Mouse (Mus musculus): ENCODE measurements around the gene Rgl3. TPM values are rescaled to one million over a fixed set of nuclear protein-coding genes. Genes with fewer than 3 reads are reported as not detected.
A peak's percentile ranks its signal among the peaks of the same experiment; 100 is the strongest.

The Rgl3 gene
- total RNA-seq, 2 experiments from 2014 or later = 0.21 to 0.22 TPM

DNA sequence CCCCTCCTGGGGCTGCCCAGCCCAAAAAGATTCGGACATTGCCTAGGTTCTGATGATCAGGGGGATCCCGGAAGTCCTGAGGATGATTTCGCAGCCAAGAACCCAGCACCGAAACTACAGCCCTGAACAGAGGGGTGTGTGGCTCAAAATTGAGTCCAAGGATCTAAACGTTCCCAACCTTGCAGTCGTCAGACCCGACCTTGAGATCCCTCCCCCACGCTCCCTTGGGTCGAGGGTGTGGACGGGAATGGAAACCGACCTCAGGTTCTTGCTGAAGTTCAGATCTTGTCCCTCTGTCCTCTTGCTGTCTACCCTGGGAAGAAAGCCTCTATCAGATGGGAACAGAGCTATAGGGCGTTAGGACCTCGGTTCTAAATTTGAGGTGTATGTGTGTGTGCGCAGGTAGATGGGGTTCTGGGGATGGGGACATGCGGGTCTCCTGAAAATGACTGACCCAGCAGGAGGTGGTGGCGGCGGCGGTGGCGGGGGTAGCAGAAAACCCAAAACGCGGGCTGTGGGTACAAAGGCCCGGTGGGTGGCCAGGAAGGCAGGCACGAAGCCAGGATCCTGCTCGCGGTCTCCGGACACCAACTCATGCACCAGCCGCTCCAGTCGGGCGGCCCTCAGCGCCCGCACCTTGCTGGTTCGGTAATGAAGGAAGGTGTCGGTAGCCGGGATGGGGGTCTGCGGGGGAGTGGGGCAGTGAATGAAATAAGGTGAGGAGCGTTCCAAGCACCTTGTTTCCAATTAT, 1.5 kb downstream of the Rgl3 start:
- no peak for DNase-seq (ENCODE audit: low spot score in 2 of 2)

DNA sequence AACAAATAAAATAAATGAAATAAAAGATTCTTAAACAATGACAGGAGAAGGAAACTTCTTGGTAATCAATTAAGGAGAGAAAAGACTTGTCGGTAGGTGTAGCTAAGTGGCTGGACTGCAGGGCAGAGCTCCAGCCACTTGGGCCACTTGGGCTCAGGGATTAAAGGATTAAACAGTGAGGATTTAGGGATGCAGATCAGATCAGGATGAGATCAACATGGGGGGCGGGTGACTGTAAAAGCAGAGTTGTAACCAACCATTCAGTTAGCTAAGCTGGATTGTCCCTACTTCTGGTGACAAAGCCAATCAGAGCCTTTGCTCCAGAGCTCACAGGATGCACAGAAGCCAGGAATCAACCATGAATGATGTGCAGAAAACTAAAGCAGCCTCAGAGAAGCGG, 5.3 kb downstream of the Rgl3 start:
- DNase-seq (ENCODE audit: low spot score in 2 of 2) = no peak

DNA sequence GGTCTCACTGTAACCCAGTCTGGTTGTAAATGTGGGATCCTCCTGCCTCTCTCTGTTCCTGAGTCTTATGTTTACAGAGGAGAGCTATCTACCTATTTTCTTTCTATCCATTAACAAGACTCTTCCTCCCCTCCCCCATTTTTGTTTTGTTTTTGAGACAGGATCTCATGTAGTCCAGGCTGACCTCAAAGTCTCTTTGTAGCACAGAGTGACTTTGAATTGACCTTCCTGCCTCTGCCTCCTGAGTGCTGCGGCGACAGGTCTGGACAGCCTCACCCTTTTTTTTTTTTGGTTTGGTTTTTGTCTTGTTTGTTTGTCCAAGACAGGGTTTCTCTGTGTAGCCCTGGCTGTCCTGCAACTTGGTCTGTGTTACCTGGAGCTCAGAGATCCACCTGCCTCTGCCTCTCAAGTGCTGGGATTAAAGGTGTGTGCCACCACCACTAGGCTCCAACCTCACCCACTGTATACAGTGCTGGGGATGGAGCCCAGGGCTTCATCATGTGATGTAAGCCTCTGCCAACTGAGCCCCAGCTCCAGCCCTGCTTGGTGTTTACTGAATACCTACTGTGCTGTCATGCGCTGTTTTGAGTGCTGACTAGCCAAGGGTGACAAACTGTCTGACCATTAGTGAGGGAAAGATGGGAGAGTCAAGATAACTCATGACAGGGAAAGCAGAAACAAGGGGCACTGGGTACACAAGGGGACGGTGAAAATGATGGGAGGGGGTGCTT, 10.7 kb downstream of the Rgl3 start:
- DNase-seq (ENCODE audit: low spot score in 2 of 2) = no peak

DNA sequence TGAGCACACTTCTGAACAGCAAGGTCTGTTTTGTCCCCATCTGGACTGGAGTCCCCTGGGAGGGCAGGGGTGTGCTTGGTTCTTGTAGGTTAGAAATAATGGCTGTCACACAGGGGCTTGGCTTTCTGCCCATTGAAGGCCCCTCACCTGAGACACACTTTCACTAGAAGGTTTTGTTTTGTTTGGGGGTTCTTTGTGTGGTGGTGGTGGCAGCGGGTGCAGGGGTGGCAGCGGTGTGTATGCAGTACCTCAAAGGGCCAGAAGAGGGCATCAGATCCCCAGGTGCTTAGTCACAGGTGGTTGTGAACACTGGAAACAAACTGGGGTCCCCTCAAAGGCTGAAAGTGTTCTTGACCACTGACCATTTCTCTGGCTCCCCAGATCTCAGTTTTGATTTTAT, 11.3 kb downstream of the Rgl3 start:
- no peak for DNase-seq (ENCODE audit: low spot score in 2 of 2)

DNA sequence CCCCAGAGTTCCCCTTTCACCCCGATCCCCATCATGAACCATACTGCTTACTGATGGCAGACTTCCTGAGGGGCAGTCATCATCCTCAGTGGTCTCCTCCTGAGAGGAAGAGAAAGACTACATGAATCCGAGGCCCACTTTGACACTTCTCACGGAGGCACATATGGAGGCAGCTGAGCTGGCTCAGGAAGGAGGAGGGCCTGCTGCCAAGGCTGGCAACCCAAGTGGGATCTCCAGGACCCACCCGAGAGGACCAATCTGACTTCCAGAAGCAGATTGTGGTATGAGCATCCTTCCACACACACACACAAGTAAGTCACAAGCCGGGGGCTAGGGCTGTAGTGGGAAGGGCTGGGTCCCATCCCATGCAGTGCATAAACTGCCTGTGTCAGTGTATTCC, 11.9 kb downstream of the Rgl3 start:
- DNase-seq (ENCODE audit: low spot score in 2 of 2) = no peak

DNA sequence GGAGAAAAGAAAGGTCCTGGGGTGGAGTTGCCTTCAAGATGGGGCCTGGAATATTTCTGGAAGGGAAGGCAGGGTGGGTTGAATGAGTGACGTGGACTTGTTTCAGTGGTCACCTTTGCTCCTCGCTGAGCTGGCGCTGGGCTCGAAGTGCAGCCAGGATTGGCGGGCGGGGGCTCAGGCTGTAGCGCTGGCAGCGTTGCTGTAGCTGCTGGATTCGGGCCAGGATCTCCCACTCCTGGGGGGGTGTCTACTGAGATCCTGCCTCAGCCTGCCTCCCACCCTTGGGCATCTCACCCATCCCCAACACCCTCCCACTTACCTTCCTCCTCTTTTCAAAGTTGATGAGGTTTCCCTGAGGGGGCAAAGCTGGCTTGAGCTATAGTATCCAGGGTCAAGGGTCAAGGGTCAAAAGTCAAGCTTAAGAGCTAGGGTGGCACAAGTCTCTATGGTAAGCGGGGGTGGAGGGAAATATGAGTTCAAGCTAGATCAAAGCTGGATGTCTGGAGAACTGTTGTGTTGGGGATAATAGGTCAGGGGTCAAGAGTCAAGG, 12.5 kb downstream of the Rgl3 start:
- DNase-seq (ENCODE audit: low spot score in 2 of 2) = no peak

DNA sequence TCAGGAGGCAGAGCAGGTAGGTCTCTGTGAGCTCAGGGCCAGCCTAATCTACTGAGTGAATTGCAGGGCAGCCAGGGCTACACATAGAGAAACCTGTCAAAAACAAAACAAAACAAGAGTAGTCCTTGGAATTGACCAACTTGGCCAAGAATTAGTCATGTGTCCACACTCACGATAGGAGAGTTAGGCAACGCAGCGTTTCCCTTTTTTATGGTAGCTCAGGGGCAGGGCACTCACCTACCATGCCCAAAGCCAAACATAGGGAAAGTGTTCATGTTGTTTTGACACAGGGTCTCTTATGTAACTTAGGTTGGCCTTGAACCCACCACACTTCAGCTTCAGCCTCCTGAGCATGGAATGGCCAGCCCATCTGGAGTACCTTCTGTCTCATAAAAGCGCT, 19.9 kb downstream of the Rgl3 start:
- DNase-seq (ENCODE audit: low spot score in 2 of 2) = no peak

DNA sequence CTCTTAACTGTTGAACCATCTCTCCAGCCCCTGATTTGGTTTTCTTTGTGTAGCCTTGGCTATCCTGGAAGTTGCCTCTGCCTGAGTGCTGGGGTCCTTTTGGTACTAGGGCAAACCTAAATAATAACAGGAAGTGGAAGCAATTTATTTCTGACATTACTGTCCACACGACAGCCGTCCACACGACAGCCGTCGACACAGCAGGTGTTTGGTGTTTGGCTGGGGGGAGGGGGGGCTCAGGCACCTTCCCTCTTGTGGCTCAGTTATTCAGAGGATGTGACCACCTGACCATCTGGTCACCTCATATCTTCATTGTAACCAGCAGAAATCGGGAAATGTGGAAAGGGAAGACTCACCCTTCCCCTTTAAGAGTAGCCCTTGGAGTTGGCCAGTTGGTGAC, 20.4 kb downstream of the Rgl3 start:
- no peak for DNase-seq (ENCODE audit: low spot score in 2 of 2)

DNA sequence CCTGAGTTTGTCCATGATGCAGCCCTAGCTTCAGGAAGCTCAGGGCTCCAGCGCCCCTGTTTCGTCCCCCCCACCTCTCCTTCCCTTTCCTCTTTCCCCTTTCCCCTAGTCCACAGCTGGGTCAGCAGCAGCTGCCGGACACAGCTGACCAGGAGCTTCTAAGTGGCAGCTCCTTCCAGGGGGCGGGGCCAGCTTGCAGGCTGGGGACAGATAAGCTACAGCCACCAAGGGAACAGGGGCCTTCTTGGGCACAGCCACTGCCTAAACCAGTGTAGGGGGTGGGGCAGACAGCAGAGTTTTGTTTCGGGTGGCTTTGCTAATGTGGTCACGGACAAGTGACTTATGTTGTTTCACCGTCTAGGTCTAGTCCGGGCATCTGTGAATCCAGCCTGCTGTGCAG, 25.8 kb downstream of the Rgl3 start, which contains the start of gene Epor:
Gene Epor (minus strand): TSS at position 90 of the 400 bp plus-strand sequence.
- peak in 1 of 2 experiments; percentile 79 for DNase-seq (ENCODE audit: low spot score in 2 of 2)

DNA sequence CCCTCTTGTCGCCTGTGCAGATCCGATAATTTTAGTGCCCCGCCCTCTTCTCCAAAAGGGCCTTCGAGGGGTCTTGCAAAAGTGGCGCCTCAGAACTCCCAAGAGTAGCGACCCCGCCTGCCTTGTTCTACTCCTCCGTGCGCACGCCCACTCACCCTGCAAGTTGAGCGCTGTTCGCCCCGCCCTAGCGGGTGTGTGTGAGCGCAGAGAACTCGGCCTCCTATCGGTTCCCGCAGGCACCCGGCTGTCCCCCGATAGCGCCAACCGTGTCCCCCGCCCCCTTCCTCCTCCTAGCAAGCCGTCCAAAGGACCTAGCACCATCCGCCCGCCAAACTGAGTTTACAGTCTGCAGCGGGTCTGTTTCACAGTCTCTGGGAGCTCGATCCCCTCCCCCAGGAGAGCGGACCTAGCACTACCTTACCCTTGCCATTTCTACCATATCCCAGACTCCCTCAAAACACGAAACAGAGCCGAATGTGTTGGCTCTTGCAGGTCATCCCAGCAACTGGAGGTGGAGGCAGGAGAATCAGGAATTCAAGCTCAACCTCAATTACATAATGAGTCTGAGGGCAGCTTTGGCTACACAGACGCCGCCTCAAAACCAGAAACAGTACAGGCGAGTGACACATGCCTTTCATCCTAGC, 26.7 kb downstream of the Rgl3 start:
- peak in 1 of 2 experiments; percentile 72 for DNase-seq (ENCODE audit: low spot score in 2 of 2)

DNA sequence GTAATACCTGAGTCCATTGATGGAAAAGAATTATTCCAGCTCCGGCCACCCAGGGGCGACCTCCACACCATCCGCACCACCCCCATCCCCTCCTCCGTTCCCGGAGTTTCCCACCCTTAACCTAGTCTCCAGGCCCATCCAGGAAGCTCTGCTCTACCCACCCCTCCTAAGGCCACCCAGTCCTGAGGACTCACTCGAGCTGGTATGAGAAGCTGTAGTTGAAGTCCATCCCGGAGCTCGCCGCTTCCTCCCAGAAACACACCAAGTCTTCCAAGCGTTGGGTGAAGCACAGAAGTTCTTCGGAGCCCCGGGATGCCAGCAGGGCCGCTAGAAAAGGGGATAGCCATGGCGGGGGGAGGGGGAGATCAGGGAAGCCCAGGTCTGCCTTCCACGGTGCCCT, 27.2 kb downstream of the Rgl3 start:
- no peak for DNase-seq (ENCODE audit: low spot score in 2 of 2)

DNA sequence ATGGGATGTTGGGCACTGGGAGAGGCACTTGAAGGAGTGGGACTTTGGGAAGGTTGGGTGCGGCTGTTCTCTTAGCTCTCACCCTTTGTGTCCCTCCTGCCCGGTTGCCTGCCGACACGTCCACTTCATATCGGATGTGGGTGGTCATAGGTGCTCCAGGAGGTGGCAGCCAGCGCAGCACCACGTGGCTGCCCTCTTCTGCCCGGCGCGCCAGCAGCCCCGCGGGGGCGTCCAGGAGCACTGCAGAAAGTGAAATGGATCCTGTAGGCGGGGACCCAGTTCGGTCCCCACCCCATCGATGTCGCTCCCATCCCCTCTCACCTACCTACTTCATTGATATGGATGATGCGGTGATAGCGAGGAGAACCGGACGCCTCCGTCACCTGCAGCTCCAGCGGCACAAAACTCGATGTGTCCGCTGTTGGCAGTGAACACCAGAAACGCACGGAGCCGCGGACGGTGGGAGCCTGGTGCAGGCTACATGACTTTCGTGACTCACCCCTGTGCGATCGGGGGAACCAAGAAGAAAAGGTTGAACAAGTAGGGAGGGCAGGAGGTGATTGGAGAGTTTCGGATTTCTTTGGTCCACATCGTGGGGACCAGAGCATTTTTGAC, 27.8 kb downstream of the Rgl3 start:
- no peak for DNase-seq (ENCODE audit: low spot score in 2 of 2)

DNA sequence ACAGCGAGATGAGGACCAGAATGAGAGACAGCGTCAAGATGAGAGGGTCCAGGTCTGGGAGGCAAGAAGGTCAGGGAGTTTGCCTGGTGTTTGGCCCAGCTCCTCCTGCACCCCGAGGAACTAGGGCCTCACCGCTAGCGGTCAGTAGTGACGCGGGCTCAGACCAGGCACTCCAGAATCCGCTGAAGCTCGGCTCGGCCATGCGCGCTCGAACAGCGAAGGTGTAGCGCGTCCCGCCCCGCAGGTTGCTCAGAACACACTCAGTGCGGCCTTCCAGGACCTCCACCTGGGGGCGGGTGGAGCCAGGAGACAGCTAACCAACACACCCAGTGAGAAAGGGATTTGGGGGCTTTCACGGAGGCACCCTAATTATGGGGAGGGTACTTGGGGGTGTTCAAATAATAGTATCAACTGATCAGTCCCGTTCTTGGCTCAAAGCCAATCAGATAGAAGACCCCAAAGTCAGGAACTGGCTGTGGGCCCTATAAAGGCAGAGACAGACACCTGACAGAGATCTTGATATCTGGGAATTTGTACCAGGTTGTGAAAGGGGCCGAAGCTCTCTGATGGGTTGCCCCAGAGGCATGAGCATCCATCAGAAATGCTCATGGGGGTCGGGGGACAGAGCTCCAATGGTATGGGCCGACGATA, 28.6 kb downstream of the Rgl3 start:
- peak in 1 of 2 experiments; percentile 26 for DNase-seq (ENCODE audit: low spot score in 2 of 2)

DNA sequence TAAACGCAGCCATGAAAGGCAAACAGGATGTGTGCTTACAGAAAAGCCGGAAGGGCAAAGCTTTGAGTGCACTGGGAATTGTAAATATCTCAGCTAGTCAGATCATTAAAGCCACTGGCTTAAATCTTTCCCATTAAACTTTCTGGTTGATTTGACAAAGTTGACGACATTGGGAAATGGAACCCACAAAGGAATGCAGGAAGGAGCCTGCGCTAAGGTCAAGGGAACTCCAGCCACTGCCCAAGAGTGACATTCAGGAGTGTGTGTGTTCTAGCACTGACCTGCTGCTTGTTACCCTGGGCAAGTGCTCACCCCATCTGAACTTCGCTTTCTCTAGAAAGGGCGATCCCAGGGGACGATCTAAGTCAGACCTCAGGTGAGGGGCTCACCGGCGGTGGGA, 29.1 kb downstream of the Rgl3 start:
- no peak for DNase-seq (ENCODE audit: low spot score in 2 of 2)

DNA sequence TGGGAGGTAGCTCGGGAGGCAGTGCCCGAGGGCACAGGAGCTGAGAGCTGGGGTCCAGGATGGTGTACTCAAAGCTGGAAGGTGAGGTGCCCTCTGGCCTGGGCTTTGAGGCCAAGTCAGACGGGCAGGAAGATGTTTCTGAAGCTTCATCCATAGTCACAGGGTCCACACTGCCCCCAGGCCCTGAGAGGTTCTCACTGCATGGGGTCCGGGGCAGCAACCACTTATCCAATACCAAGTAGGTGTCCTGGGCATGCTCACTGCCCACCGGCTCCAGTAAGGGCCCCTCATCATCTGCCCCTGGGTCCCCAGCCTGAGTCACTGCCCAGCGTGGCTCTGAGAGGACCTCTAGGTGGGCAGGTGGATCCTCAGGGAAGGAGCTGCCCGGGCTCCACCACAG, 30.0 kb downstream of the Rgl3 start:
- DNase-seq (ENCODE audit: low spot score in 2 of 2) = no peak

DNA sequence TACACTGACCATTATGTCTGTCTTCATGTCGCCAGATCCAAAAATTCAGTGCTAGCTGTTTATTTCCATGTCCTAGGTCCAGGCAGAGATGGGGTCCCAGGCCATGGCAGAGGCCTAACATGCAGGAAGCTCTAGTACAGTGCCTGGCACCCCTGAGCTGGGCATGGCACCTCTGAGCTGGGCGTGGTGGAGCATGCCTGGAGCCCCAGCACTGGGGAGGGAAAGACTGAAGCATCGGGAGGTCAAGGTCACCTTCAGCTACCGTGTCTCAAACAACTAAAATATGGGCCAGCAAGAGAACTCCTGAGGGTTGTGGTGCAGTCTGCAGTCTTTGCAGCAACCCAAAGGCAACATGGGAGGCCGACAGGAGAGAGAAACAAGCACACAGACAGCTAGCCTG, 30.9 kb downstream of the Rgl3 start:
- no peak for DNase-seq (ENCODE audit: low spot score in 2 of 2)

DNA sequence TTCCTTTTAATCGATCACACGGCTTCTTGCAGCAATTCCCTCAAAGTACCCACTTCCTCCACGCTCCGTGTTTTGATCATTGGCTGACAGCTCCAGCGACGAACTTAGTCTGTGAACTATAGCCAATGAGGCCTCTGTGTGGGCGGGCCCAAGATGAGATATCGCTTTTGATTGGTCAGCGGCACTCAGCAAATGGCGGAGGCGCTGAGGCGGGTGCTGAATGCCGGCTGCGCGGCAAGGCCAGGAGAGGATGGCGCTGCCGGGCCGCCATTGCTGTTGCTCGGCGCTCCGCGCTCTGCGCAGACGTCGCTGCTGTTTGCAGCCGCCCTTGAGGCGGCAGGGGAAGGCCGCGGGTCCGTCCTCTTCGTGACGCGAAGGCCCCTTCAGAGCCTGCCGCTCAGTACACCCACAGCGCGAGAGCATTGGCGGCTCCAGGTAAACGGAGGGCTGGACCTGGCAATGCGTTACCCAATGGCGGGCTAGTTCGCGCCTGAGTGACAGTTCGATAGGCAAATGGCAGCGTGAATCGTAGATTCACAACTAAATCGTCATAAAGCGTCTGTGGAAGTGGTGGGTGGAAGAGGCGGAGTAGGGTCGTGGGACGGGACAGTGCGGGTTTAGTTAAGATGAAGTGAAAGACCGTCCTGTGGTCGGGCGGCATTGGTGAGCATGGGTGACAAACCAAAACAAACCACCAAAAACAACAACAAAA, 33.5 kb downstream of the Rgl3 start, which contains the start of gene Swsap1:
Gene Swsap1 (plus strand): TSS at position 186 of the 712 bp plus-strand sequence.
- peak; percentile 88 to 97 for DNase-seq (ENCODE audit: low spot score in 2 of 2)

DNA sequence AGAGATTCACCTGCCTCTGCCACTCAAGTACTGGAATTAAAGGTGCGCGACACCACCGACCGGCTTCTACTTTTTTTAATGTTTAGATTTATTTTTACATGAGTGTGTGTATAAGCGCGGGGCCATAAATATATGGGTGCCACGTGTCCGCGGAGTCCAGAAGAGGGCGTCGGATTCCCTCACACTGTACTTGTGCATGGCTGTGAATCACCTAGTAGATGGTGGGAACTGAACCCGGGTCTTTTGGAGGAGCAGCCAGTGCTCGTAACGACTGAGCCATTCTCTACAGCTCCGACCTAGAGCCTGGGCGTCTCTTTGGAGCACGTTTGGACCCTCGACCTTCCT, 34.0 kb downstream of the Rgl3 start:
- no peak for DNase-seq (ENCODE audit: low spot score in 2 of 2)

DNA sequence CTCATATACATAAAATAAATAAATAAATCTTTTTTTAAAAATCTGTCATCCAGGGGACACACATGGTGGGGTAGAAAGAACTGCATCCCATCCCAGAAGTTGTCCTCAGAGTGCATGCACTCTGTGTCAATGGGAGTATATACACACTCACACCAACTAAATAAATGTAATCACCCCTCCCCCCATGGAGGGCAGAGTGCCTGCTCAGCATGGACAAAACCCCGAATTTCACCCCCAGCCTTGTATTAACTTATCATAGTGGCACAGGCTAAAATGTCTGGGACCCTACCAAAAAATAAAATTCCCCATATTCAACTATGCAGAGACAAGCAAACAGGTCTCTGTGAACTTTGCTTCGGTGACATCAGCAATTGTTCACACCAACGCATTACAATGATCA, 34.6 kb downstream of the Rgl3 start:
- DNase-seq (ENCODE audit: low spot score in 2 of 2) = no peak

DNA sequence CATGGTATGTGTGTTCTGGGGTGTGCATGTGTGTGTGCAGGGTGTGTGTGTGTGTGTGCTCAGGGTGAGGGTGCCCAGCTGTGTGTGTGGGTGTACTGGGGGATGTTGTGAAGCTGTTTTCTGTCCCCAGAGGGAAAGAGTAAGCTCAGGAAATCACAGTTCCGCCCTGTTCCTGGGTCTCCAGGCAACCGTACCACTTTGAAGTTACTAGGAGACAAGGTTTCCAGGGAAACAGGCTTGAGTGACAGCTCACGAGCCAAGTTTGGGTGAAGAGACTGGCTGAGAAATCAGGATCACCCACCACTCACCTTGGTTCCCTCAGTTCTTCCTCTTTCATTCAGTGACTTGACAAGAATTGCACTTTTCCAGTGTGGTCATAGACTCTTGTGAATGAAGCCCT, 35.6 kb downstream of the Rgl3 start:
- DNase-seq (ENCODE audit: low spot score in 2 of 2) = no peak

Measured in gastrocnemius, postnatal 4 days (tissue).